Mouse (Mus musculus) mammary gland, adult 2 months (tissue): ENCODE measurements around the gene Rhou. TPM values are rescaled to one million over a fixed set of nuclear protein-coding genes. Genes with fewer than 3 reads are reported as not detected.

Experiments used
- polyA plus RNA-seq: library from polyadenylated mRNA; depleted of rRNA; stranded (reverse); fragments of >200 nt; gene quantifications from 2 replicates; pipeline ENCODE4 v1.2.3, GENCODE M21; 2012; ENCODE audit warnings: low replicate concordance; rRNA removed

Gene Rhou
- polyA plus RNA-seq, result 21.5 and 34.1 TPM in 2 replicates

GRCm38 (mm10) chr8:123653308-123653993, at the start of gene Rhou:
Gene Rhou (plus strand): TSS chr8:123653929.

Other genes with a start within 250 kb of the Rhou start
- not detected in 2 replicates for gene Mc1r, start 246.8 kb upstream of the Rhou start, polyA plus RNA-seq
- 1.5 TPM in 2 replicates for gene Tubb3, start 242.5 kb upstream of the Rhou start, polyA plus RNA-seq
- gene Def8, start 230.4 kb upstream of the Rhou start, polyA plus RNA-seq, result 29.8 and 38.0 TPM in 2 replicates
- 17.3 and 27.8 TPM in 2 replicates for gene Afg3l1, start 176.0 kb upstream of the Rhou start, polyA plus RNA-seq
- 0.34 and 0.57 TPM in 2 replicates for gene Dbndd1, start 138.5 kb upstream of the Rhou start, polyA plus RNA-seq
- gene Gas8, start 135.1 kb upstream of the Rhou start, polyA plus RNA-seq, result 4.8 and 6.8 TPM in 2 replicates
- gene Rab4a, start 152.1 kb downstream of the Rhou start, polyA plus RNA-seq, result 12.7 and 16.3 TPM in 2 replicates
- 0.68 and 1.9 TPM in 2 replicates for gene Ccsap, start 206.3 kb downstream of the Rhou start, polyA plus RNA-seq
- 6.5 and 15,994 TPM in 2 replicates for gene Acta1, start 240.8 kb downstream of the Rhou start, polyA plus RNA-seq